Mouse (Mus musculus) ES-Bruce4 (cell line): ENCODE data around the gene Ak8. TPM values are rescaled to one million over a fixed set of nuclear protein-coding genes. Genes with fewer than 3 reads are reported as not detected.

ENCODE experiments used
- H3K27ac ChIP-seq: 2 replicates; pipeline ENCODE4 v1.5.1; 2012; ENCODE audit warnings: low read length, inconsistent platforms; ENCODE audit not compliant: insufficient read depth
- H3K27me3 ChIP-seq: 2 replicates; pipeline ENCODE4 v1.6.1; 2012; ENCODE audit warnings: mild to moderate bottlenecking, low read length, inconsistent platforms; ENCODE audit not compliant: control insufficient read depth, poor library complexity, insufficient read depth, severe bottlenecking
- H3K36me3 ChIP-seq: 2 replicates; pipeline ENCODE4 v1.6.1; 2012; ENCODE audit warnings: inconsistent platforms, mild to moderate bottlenecking, low read length, moderate library complexity; ENCODE audit not compliant: control insufficient read depth, poor library complexity, insufficient read depth, severe bottlenecking
- H3K4me1 ChIP-seq: one replicate; pipeline ENCODE4 v1.8.1; 2011; ENCODE audit warnings: low read length; ENCODE audit not compliant: control insufficient read depth, insufficient read depth
- H3K4me3 ChIP-seq: 2 replicates; pipeline ENCODE4 v1.5.1; 2011; ENCODE audit warnings: low read depth, mild to moderate bottlenecking, low read length
- H3K9ac ChIP-seq: 2 replicates; pipeline ENCODE4 v1.6.1; 2012; ENCODE audit warnings: low read depth, mild to moderate bottlenecking, inconsistent platforms; ENCODE audit not compliant: poor library complexity, severe bottlenecking
- H3K9me3 ChIP-seq: replicated peaks from 2 replicates; pipeline ENCODE4 v1.6.1; 2012; ENCODE audit warnings: mild to moderate bottlenecking, low read length, inconsistent platforms; ENCODE audit not compliant: control insufficient read depth, poor library complexity, insufficient read depth, severe bottlenecking
- CTCF ChIP-seq: IDR thresholded peaks from one replicate; pipeline ENCODE4 v1.8.1; 2011; ENCODE audit warnings: low read depth, low read length
- EP300 ChIP-seq: IDR thresholded peaks from 2 replicates; pipeline ENCODE4 v1.6.1; 2011; ENCODE audit warnings: low read depth, low read length; ENCODE audit not compliant: insufficient read depth
- POLR2A ChIP-seq: IDR thresholded peaks from one replicate; pipeline ENCODE4 v1.8.1; 2011; ENCODE audit warnings: low read length; ENCODE audit not compliant: insufficient read depth
- polyA plus RNA-seq: library from polyadenylated mRNA; stranded (reverse); fragments of >200 nt; gene quantifications from 2 replicates; pipeline ENCODE4 v1.2.4, GENCODE M21; 2011; ENCODE audit warnings: low read depth; ENCODE audit not compliant: missing spikeins, insufficient read depth, insufficient read length

Ak8 gene
- polyA plus RNA-seq, 1 experiment: 3.3 TPM

DNA sequence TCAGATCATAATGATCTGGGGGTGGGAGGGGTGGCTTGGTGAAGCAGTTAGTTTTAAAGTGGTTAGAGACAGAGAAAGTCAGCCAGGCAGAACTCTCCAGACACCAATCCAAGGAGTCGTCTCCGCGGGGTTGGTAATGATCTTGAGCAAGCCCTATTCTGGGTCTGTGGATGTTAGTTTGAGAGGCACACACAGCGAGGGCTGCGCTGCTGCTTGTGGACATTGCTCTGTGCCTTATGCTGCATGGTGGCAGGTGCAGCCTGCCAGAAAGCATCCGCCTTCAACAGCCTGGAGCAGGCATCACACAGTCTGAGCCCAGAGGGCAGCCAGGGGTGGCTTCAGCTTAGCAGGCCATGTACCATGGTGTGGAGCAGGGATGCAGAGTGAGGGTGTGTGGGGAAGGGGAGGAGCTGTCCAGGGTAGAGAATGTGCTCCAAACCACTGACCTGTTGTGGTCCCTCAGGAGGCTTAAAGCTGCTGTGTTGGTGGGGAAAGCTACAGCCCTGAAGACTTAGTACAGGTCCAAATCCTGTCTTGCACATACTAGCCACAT lies 87.2 kb downstream of the Ak8 start:
- no peak for TF ChIP-seq CTCF
- no peak for TF ChIP-seq EP300
- no peak for TF ChIP-seq POLR2A
- Histone ChIP-seq H3K4me3 (no peak overlapping the region), H3K9me3 (no peaks in the 10 kb centered on the region), H3K4me1 (no peaks in the 10 kb centered on the region), H3K27me3 (no peaks in the 10 kb centered on the region), H3K36me3 (no peaks in the 10 kb centered on the region), H3K27ac (no peak overlapping the region), H3K9ac (no peak overlapping the region)

DNA sequence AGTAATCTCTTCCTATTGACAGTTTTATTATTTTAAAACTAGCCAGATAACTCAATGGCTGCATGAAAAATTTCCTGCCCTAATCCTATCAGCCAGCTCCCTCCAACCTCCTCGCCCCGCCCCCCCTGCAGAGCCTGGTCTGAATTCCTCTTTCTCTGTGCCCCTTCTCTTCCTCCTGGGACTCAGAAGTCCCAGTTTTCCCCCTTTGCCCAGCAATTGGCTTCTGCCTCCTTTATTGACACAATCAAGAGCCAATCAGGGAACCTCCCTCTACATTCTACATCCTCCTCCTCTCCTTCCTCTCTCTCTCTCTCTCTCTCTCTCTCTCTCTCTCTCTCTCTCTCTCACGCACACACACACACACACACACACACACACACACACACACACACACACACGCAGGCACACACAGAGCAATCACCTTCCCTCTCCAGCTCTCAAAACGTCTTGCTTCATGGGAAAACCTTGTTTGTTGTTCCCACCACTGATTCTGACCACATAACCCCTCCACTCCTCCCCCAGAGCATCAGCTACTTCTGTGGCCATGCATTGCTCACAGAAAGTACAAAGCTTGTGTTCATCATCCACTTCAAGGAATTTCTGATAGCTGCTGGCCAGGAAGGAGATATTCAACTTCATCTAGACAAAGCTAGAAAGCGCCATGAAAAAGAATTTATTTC lies 93.1 kb downstream of the Ak8 start:
- Histone ChIP-seq H3K9ac (no peak overlapping the region), H3K9me3 (no peaks in the 10 kb centered on the region), H3K27ac (no peak overlapping the region), H3K27me3 (no peaks in the 10 kb centered on the region), H3K4me1 (no peaks in the 10 kb centered on the region), H3K36me3 (no peaks in the 10 kb centered on the region), H3K4me3 (no peak overlapping the region)
- TF ChIP-seq CTCF (no peak), EP300 (no peak), POLR2A (no peak)

DNA sequence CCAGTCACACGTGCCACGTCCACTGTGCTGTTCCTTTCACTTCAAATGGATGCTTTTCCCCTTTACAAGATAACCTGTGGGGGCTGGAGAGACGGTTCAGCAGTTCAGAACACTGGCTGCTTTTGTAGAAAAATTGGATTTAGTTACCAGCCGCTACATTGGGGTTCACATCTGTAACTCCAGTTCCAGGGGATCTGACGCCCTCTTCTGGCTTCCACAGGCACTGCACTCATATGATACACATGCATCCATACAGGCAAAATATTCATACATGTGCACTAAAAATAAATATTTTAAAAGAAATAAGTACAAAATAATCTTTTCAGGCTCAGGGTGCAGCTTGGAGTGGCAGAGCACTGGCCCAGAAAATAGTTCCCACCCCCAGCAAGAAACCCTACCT lies 94.7 kb downstream of the Ak8 start:
- no peak overlapping the region for H3K4me3 ChIP-seq
- H3K27me3 ChIP-seq: no peaks in the 10 kb centered on the region
- no peak overlapping the region for H3K27ac ChIP-seq
- TF ChIP-seq EP300 (no peak), CTCF (peak; percentile 20)
- H3K9ac ChIP-seq: no peak overlapping the region
- no peaks in the 10 kb centered on the region for H3K9me3 ChIP-seq
- H3K36me3 ChIP-seq: no peaks in the 10 kb centered on the region
- H3K4me1 ChIP-seq: no peaks in the 10 kb centered on the region

DNA sequence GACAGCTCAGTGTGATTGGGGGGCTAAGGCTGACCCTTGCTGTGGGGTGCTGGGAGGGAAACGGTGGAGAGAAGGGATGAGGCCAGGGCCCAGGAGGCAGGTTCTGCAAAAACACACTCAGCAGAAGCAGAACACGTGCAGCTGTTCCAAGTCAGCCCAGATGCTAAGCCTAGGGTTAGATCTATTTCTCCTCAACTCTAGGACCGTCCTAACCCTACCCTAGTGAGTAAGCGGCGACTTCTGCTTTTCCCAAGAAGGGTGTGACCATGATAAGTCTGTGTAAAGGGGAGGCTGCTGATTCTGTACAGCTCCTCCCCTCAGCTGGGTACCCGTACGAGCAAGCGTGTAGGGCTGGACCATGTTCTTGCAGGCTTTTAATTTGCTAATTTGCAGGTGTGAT lies 96.3 kb downstream of the Ak8 start:
- Histone ChIP-seq H3K36me3 (no peaks in the 10 kb centered on the region), H3K4me1 (no peaks in the 10 kb centered on the region), H3K27ac (no peak overlapping the region), H3K4me3 (no peak overlapping the region), H3K27me3 (no peaks in the 10 kb centered on the region), H3K9me3 (no peaks in the 10 kb centered on the region), H3K9ac (no peak overlapping the region)
- TF ChIP-seq CTCF (no peak), POLR2A (no peak), EP300 (no peak)

DNA sequence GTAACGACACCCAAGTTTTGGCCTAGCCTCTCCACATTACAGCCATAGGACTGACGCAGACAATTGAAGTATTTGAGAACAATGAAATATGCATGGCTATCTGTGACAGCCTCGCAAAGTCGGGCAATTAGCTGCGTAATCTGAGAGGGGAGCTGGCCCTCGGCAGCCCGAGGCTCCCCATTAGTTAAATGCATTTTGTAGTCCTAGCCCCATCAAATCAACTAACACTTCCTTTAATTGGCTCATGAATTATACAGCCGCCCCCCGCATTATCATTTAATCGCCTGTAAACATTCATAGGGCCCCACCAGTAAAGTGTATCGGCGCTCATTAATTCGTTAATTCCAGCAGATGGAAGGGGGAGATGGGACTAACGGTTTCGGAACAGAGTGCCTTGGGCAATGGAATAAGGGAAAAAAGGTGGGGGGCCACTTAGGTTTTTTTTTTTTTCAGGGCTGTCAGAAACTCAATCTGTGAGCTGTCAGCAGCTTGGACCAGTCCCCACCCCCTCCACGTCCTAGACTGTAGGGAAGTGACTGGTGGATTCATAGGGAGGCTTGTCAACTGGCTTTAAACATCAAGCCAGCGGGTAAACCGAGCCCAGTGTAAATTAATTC lies 97.6 kb downstream of the Ak8 start:
- Histone ChIP-seq H3K9me3 (no peaks in the 10 kb centered on the region), H3K27ac (no peak overlapping the region), H3K36me3 (no peaks in the 10 kb centered on the region), H3K27me3 (no peaks in the 10 kb centered on the region), H3K4me3 (no peak overlapping the region), H3K9ac (no peak overlapping the region), H3K4me1 (no peaks in the 10 kb centered on the region)
- TF ChIP-seq CTCF (no peak), EP300 (no peak), POLR2A (no peak)

DNA sequence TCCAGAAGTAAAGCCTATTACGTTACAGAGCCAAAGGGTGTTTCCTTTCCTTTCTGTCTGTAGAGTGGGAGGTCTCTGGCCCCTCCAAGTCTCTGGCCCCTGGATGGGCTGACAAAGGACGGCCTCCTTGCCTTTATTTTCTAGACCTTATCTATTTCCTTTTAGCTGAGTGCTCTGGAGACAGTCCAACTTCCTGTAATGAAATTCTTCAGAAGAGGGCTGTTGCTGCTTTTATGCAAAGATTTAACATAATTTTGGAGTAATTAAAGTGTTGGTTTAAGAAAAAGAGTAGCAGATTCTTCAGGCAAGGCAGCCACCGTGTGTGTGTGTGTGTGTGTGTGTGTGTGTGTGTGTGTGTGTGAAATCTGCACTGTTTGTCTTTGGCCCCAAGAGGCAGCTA lies 98.4 kb downstream of the Ak8 start:
- no peak overlapping the region for H3K27ac ChIP-seq
- H3K9ac ChIP-seq: no peak overlapping the region
- TF ChIP-seq POLR2A: no peak
- TF ChIP-seq CTCF: no peak
- no peak for TF ChIP-seq EP300
- H3K4me1 ChIP-seq: no peaks in the 10 kb centered on the region
- H3K9me3 ChIP-seq: no peaks in the 10 kb centered on the region
- H3K27me3 ChIP-seq: no peaks in the 10 kb centered on the region
- no peak overlapping the region for H3K4me3 ChIP-seq
- H3K36me3 ChIP-seq: no peaks in the 10 kb centered on the region
